Mouse (Mus musculus): Measurements from ENCODE around the gene Orc3.

Orc3 gene

DNA sequence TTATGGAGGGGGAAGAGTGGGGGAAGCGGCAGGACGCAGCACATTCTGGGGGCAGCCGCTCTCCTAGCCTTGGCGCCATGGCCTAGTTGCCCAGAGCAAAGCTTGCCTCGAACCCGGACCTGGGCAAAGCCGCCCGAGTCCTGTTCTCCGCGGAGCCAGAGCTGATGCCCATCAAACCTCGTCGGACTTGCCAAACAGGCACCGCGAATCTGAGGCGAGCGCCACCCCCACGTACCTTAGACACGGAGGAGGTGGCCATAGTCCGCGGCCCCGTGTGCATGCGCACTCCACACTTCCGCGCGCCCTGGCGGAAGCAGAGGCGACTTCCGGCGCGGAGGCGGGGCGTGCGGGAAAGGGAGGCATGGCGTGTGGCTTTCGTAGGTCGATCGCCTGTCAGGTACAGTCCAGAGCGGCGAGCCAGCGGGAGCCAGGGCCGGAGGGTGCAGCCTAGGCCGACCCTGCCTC, at the start of gene Orc3, which contains the start of gene Rars2:
Orc3 (minus strand) TSS at position 315 of the 465 bp plus-strand sequence.
Rars2 (plus strand) TSS at position 328 of the 465 bp plus-strand sequence.
- peak; percentile 58 for DNase-seq (ENCODE audit: low spot score)

DNA sequence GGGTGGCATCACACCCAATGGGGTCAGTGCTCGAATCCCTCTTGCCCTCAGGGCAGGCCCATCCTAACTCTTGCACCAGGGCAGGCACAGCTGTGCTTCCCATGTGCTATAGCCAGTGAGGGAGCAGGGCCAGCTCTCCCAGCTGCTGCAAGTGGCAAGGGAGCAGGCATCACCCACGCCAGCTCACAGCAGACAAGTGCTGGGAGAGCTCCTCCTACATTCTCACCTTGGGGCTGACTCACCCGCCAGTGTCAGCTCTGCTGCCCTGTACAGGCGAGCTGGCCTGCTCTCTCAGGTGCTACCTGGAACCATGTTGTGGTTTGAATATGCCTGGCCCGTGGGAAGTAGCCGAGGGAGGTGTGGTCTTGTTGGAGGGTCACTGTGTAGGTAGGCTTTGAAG, 47.2 kb upstream of the Orc3 start:
- DNase-seq (ENCODE audit: low spot score), result no peak

DNA sequence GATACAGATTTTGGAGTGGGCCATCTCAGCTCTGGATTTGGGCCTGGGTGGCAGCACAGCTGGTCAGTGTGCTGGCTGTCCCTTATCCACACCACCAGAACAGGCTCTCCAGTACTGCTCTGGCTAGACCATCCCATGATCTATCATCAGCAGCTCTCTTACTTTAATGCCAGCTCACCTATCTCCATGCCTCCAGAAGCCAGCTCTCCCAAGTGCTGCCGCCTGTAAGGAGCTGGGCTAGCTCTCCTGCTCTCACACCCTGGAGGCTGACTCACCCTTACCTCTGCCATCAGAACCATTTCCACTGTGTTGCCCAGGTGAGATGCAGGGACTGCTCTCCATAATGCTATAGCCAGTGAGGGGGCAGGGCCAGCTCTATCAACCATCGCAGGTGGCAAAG, 46.8 kb upstream of the Orc3 start:
- no peak for DNase-seq (ENCODE audit: low spot score)

DNA sequence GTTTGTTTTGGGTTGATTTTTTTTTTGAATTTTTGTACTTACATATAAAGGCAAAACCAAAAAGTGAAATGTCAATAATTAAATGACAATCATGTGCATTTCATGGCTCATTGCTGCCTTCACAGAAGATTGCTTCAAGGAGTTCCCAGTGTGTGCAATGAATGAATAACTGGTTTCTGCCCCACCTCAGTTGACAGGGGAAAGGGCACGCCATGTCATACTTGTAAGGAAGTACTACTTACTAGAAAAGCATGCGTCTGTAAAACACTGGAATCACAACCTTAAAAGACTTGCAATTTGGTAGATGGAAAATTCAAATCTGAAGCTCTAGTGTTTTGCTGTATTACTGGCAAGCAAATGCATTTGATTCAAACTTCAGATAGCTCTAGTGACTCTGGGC, 44.3 kb upstream of the Orc3 start:
- DNase-seq (ENCODE audit: low spot score), result no peak

DNA sequence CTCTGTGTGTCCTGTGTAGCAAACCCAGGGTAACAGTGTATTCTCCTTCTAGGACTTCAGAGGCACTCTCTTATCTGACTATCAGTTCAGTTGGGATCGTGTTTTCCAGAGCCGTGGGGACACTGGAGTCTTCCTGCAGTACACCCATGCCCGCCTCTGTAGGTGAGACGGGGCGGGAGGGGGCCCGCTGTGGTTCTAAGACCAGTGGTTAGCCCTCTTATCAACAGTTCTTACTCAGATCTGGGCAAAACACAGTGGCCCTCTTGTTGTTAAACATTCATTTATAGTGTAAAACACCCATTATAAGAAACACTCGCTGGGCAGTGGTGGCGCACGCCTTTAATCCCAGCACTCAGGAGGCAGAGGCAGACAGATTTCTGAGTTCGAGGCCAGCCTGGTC, 41.4 kb upstream of the Orc3 start:
- DNase-seq (ENCODE audit: low spot score), result no peak

DNA sequence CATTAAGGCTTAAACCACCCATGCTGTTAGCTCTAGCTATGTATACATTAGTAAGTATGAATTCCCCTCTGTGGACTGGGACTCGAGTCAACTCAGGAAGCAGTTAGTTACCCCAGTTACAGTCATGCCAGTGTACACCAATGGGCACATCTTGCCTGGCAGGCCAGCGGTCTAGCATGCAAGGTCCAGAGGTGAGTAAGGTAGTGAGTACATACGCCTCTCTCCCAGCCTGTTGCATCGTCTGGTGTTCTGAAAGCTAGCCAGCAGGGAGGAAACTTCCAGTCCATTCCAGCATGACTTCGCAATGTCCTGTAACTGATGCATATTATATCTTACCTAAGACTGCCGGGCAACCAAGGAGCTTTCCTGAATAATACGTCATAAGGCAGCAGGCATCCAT, 38.4 kb upstream of the Orc3 start:
- DNase-seq (ENCODE audit: low spot score), result no peak

DNA sequence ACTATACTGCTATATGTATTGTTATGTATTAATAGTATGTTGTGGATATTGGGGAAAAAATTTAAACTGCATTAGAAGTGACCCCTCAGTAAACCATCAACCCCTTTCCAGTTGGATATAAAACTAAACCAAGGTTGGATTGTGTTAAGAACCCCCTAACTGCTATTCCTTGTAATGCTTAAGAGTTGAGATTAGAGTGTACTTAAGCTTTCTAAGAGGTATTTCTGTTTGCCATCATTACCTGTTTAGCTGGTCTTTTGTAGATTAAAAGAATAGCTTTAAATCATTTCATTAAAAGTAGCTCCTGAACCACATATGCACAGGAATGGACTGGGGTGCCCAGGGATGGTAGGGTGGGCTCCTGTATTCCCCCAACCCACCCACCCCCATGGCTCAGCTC, 30.0 kb upstream of the Orc3 start:
- DNase-seq (ENCODE audit: low spot score), result no peak

DNA sequence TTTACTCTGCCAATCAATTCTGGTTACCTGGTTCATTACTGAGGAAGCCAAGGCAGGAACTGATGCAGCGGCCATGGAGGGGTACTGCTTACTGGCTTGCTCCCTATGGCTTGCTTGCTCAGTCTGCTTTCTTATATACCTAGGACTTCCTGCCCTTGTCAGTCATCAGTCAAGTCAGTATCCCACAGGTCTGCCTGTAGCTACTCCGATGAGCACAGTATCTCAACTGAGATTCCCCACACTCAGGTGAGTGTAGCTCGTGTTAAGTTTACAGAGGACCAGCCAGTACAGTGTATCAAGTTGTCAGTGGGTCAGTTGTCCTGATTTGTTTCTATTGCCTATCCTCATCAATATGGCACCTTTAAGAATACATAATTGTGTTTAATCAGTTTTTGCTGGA, 26.0 kb upstream of the Orc3 start:
- DNase-seq (ENCODE audit: low spot score), result no peak

DNA sequence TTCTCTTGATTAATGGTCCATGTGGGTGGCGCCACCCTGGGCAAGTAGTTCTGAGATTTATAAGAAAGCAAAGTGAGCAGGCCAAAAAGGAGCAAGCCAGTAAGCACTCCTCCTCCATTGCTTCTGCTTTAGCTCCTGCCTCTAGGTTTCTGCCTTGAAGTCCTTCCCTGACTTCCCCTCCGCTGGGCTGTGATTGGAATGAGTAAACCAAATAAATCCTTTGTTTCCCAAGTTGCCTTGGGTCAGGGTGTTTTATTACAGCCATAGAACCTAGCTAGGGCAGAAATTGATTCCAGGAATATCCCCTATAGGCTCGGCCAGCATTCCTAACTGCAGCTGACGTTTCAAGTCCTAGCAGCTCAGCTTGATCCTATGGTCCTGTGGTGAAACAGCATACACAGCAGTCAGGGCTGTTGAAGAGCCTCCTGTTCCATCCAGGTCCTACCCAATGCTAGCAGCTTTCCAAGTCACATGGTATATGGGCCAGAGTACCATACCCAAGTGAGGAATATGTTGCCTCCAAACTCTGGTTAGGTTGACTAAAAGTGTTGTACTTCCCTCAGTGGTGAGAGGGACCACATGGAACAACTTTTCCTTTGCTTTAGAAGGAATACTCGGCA, 25.1 kb upstream of the Orc3 start:
- DNase-seq (ENCODE audit: low spot score), result no peak

DNA sequence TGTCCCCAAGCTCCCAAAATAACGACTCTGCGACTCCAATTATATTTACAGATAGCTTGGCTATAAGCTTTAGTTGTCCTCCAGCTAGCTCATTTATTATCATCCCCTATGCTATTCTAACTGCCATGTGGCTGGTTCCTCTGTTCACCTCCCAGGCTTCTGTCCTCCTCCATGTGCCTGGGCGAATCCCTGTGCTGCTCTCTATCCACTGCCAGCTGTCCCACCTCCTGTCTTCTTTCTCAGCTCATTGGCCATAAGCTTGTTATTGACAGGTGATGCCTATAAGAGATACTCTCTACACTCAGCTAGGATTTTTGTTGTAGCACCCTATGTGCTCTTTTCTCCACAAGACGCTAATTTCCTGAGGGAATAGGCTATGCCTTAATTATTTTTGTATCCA, 23.1 kb upstream of the Orc3 start:
- DNase-seq (ENCODE audit: low spot score), result no peak

DNA sequence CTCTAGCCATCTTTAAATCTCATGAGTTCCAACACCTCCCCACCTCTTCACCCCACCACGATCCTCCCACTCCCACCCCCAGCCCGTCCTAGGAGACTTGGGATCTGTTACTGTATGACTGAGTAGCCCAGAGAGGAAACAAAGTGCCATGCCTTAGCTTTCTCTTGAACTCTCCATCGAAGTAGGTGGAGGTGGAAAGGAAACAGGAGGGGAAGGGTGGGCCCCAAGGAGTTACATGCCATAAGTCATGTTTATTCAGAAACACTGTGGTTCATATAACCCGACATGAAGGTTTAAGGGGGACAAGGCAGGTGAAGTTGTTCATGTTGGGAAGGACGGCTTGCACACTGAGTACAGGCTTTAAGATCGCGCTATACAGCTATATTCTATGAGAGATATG, 22.6 kb upstream of the Orc3 start:
- DNase-seq (ENCODE audit: low spot score), result no peak

DNA sequence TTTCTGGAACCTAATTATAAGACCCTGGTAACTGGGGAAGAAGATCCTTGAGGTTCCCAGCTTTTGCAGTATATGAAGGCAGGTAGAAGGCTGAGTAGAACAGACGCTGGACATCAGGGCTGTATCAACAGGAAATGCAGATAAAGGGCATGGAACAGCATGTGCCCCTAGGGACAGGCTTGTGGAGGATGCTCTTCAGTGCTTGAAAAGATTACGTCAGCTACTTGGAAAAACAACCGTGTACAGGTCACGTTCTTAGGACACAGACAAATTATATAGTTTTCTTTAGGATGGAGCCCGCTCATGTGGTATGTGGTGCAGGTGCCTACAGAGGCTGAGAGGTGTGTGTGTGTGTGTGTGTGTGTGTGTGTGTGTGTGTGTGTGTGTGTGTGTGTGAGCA, 21.3 kb upstream of the Orc3 start:
- no peak for DNase-seq (ENCODE audit: low spot score)

DNA sequence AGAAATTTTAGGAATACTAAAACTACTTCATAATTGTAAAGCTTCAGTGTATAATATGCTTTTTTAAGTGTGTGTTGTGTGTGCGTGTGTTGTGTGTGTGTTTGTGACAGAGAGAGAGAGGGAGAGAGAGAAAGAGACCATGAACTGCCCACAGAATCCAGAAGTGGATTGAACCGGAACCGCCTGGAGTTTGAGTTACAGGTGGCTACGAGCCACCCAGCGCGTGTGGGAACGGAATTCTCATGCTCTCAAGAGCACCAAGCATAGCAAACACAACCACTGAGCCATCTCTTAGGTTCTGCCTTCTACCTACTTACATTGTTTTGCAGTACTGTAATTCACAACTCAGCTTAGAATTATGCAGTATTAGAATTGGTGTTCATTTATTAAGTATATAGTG, 19.4 kb upstream of the Orc3 start:
- no peak for DNase-seq (ENCODE audit: low spot score)

DNA sequence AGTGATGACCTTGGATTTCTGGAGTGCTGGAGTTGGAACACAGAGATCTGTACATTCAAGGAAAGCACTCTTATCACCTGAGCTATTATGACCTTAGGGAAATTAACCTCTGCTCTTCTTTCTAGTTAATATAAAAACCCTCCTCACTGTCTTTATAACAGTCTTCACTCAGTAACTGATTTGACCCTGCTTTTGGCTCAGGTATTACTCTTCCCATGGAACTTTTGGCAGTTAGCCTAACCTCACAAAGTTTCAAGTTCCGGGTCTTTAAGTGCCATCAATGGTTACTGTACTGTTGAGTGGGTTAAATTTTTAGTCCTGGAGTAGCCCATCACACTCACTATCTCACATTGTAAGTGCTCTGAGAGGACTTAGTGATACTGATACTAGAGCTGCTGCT, 15.2 kb upstream of the Orc3 start:
- DNase-seq (ENCODE audit: low spot score), result no peak

DNA sequence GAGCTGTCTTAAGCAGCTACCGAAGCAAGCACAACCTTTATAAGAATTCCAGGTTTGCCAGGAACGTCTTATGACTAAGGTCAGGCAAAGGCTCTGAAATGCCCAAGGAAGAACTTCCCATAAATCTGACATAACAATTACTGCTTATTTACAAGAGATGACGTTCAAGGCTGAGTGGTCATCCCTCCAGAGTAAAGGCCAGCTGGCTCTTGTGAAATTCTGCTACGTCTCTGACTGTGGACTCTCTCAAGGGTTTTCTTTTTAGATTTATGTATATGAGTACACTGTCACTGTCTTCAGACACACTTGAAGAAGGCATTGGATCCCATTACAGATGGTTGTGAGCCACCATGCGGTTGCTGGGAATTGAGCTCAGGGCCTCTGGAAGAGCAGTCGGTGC, 11.7 kb upstream of the Orc3 start:
- DNase-seq (ENCODE audit: low spot score), result no peak

DNA sequence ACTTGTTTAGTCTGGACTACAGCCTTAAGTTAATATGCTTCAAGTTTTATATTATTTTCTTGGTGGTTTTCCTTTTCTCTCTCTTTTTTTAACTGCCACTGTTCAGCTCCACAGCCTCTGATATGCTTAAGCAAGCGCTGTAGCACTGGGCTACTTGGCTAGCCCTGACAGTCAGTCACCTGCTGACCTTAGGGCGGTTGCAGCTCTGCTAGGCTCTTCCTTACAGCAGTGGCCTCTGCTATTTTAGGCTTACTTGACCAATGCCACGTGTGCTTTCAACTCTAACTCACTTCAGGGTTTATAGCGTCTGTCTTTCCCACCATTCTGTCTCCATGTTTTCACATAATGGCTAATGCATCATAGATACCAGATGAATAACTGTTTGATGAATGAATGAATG, 10.8 kb upstream of the Orc3 start:
- no peak for DNase-seq (ENCODE audit: low spot score)

DNA sequence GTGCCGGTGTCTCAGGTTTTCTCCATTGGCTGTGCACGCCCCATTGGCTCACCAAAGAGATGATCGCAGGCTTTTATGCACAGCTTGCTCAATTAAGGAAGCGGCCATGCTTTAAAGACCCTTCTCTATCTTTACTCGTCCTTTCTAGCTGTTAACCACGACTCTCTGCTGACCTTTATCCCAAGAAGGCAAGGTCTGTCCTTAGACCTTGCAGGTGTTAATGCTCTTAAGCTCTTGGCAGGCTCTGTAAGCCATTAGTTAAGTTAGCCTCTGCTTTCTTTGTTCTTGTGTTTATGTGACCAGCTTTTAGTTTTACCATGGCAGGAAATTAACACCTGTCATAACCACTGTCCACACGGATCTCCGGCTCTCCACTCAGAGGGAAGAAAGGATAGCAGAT, 1.4 kb upstream of the Orc3 start:
- no peak for DNase-seq (ENCODE audit: low spot score)

DNA sequence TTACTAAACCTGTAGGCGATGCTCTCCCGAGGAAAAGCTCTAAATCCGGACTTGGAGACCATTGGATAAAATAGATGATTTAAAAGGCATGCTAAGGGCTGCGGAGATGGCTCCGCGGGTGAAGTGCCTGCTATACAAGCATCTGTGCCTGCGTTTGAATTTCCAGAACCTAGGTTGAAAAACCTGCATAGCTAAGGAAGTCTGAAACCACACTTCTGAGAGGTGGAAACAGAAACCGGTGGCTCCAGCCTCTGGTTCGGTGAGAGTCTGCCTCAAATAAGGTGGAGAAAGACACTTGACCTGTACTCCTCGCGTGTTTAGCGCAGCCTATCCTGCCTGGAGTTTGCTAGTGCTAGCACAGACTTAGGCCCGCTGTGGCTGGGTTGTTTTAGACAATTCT, 559 bp upstream of the Orc3 start:
- DNase-seq (ENCODE audit: low spot score), result no peak

DNA sequence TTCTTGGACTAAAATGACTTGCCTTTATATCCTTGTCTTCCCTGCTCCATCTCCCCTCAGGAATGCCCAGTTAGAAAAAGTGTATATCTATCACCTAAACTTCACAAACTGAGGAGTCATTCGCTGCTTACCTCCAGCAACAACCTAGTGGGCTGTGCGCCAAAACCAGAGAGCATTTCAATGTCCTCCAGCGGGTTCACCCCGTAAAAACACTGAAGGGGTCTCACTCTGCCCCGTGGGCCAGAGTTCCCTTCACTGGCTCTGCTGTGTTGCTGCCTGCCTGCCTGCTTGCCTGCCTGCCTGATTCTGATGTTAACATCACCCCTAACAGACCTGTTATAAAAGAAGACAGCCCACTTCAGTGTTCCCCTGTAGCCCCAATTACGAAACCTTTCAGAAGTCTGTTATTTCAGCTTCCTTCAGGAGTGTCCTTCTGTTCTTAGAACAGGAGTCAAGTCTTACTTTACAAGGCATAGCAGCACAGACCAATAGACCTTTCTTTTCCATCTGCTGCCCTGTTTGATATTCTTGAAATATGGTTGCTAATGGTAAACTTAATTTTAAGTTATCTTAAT, 1.1 kb downstream of the Orc3 start:
- no peak for DNase-seq (ENCODE audit: low spot score)

DNA sequence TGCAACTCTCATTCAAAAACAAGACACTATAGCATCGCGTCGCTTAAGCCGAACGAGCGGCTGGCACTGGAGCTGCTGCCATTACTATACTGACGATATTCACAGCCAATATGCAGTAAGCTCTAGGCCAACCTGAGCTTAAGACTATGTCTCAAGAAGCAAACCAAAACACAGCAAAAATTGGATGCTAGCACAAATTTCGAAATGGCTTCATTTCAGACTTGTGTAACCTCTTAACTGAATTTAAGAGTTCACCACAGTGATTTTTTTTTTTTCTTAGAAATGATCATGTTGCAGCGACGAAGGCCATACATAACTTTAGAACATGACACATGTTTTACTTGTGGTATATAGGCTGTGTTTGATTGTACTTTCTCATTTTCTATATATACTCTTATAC, 8.1 kb downstream of the Orc3 start:
- DNase-seq (ENCODE audit: low spot score), result no peak

DNA sequence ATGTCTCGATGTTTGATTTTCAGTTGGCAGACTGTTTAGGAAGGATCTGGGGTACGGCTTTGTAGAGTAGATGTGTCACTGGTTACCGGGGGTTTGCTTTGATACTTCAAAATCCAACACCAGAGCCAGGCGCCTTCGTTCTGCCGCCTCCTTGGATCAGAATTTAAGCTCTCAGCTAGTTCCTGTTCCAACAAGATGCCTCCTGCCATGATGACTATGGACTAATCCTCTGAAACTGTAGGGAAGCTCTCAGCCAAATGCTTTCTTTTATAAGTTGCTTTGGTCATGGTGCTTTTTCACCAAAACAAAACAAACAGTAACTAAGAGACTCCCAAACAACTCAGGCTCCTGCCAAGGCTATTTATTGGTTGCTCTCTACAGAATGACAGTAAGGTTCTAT, 11.6 kb downstream of the Orc3 start:
- DNase-seq (ENCODE audit: low spot score), result no peak

DNA sequence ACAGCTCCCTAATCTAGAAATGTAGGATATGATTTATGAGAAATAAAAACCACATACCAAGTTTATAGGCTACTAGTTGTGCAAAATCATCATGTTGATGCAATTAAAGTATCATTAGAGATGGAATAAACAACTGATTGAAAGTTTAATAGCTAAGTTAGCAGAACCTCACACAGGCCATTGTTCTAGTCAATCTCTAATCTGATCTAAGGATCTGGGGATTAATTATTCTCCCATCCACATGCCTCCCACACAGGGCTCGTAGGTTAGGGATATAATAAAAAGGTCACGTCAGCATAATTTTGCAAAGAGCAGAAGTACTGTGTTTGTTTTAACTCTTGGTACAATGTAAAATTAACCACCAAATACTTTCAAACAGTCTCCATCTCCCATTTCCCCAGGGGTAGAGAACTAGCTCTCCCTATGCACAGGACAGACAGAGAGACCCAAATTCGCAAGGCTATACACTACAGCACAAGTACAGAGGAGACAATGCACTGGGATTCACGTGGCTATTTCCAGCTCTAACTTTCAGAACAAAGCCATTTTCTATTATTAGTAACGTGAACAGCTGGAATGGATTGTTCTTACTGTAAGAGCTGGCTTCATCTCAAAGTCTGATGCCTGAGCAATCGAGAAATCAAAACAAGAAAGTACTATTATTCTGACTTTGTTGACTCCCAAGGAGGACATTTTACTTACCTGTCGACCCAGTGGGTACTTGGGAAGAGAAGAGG, 29.7 kb downstream of the Orc3 start:
- no peak for DNase-seq (ENCODE audit: low spot score)

DNA sequence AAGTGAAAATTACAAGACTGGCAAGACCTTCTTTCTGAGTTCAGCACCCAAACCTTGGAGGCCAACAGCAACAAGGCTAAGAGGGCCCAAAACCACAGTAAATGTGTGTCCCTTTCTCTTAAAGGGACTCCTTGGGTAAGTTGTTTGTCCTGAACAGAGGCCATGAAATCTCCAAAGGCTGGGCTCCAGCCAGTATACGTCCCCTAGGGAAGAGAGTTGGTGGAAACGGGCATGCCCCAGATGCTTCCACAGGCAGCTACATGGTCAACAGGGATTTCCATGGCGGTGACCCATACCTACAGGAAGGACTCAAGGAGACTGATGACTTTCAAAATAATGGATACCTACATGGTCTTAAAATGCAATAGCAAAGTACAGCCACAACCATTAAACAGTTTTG, 31.3 kb downstream of the Orc3 start:
- no peak for DNase-seq (ENCODE audit: low spot score)

DNA sequence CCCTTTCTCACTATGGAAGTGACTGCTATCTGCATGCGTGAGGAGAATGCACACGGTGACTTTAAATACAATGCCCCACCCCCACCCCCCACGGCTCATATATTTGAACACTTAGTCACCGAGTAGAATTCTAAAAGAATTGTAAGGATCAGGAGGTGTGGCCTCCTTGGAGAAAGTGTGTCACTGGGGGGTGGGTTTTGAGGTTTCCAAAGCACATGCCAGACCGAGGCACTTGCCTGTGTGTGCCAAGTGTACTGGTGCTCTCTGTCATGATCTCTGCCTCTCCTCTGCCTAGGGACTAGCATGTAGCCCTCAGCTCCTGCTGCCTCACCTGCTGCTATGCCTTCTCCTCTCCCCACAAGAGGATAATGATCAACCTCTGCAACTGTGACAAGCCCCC, 32.3 kb downstream of the Orc3 start:
- no peak for DNase-seq (ENCODE audit: low spot score)

All from urinary bladder, postnatal 10 days (tissue).